Mouse (Mus musculus) brain, embryonic 14.5 days (tissue): Measurements from ENCODE around the gene Prpf6.

Experiments used
- CTCF ChIP-seq: fragments of 200-500 bp; IDR thresholded peaks from 2 replicates; pipeline ENCODE4 v1.5.1; 2012; ENCODE audit warnings: inconsistent platforms, mild to moderate bottlenecking, moderate library complexity, borderline replicate concordance; ENCODE audit not compliant: insufficient read depth, insufficient read length; ENCODE audit errors: extremely low read depth
- POLR2A ChIP-seq: fragments of 200-500 bp; IDR thresholded peaks from 2 replicates; pipeline ENCODE4 v1.6.1; 2012; ENCODE audit warnings: mild to moderate bottlenecking, inconsistent platforms, borderline replicate concordance; ENCODE audit not compliant: poor library complexity, insufficient read depth, insufficient read length, severe bottlenecking; ENCODE audit errors: extremely low read depth

DNA sequence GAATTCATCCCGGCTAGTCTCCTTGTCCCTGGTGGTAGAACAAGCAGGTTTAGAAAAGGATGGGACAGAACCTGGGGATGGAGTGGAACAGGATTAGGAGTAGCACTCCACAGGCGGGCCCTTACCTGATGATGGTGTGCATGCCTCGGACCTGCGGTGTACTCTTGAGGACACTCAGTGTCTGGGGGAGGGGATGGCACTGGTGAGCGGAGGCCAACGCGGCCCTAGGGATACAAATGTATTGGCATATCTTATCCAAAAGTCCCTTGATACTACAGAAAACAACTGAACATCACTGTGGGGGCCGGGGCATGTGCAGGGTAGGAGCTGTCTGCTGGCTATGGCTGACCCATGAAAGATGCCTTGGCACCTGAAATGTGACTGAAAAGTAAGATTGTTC is 21.3 kb upstream of the Prpf6 start:
- TF ChIP-seq CTCF (no peak), POLR2A (no peak)
